Mouse (Mus musculus) monocyte, adult 5-6 weeks (primary cell): ENCODE measurements around the gene Smoc1. TPM values are rescaled to one million over a fixed set of nuclear protein-coding genes. Genes with fewer than 3 reads are reported as not detected.

Source experiments
- ATAC-seq: fragments of 153-309, 156-312 bp; replicated peaks from 2 replicates; pipeline ENCODE4 v1.8.0; 2017; ENCODE audit warnings: mild to moderate bottlenecking; ENCODE audit not compliant: low TSS enrichment, insufficient number of reproducible peaks, severe bottlenecking, poor library complexity, low FRiP score
- total RNA-seq: library from RNA; stranded (forward); fragments of 200-1000, 200-491, 200-594 nt; gene quantifications from 3 replicates; pipeline ENCODE4 v1.2.3, GENCODE M21; 2017

Gene Smoc1
- total RNA-seq, 1 experiment from 2014 or later = 0.19 TPM

- ATAC-seq = no peak
Observed at GRCm38 (mm10) chr12:81146417-81147180, 120.0 kb downstream of the Smoc1 start.

- ATAC-seq = no peak
Observed at GRCm38 (mm10) chr12:81147956-81148355, 121.3 kb downstream of the Smoc1 start.

GRCm38 (mm10) chr12:81150917-81151316 is 124.3 kb downstream of the Smoc1 start:
- no peak for ATAC-seq

GRCm38 (mm10) chr12:81152082-81152481 is 125.5 kb downstream of the Smoc1 start:
- ATAC-seq = no peak

- no peak for ATAC-seq
Observed at GRCm38 (mm10) chr12:81155675-81156074, 129.1 kb downstream of the Smoc1 start.

GRCm38 (mm10) chr12:81156841-81157240 is 130.2 kb downstream of the Smoc1 start:
- ATAC-seq = no peak

GRCm38 (mm10) chr12:81159947-81160346 is 133.3 kb downstream of the Smoc1 start:
- no peak for ATAC-seq

- ATAC-seq = no peak
Observed at GRCm38 (mm10) chr12:81160425-81160824, 133.8 kb downstream of the Smoc1 start.

GRCm38 (mm10) chr12:81160831-81161230 is 134.2 kb downstream of the Smoc1 start:
- no peak for ATAC-seq

- ATAC-seq = no peak
Observed at GRCm38 (mm10) chr12:81161282-81161681, 134.7 kb downstream of the Smoc1 start.

GRCm38 (mm10) chr12:81163131-81163530 is 136.5 kb downstream of the Smoc1 start:
- ATAC-seq = no peak

- no peak for ATAC-seq
Observed at GRCm38 (mm10) chr12:81163566-81163965, 137.0 kb downstream of the Smoc1 start.

GRCm38 (mm10) chr12:81166092-81166491 is 139.5 kb downstream of the Smoc1 start:
- no peak for ATAC-seq

- ATAC-seq = no peak
Observed at GRCm38 (mm10) chr12:81166615-81167014, 140.0 kb downstream of the Smoc1 start.

- ATAC-seq = no peak
Observed at GRCm38 (mm10) chr12:81167142-81167541, 140.5 kb downstream of the Smoc1 start.

GRCm38 (mm10) chr12:81168031-81168430 is 141.4 kb downstream of the Smoc1 start:
- ATAC-seq = no peak

GRCm38 (mm10) chr12:81168494-81168893 is 141.9 kb downstream of the Smoc1 start:
- no peak for ATAC-seq

- ATAC-seq = no peak
Observed at GRCm38 (mm10) chr12:81170076-81170475, 143.5 kb downstream of the Smoc1 start.

- no peak for ATAC-seq
Observed at GRCm38 (mm10) chr12:81173011-81173410, 146.4 kb downstream of the Smoc1 start.

GRCm38 (mm10) chr12:81173893-81174292 is 147.3 kb downstream of the Smoc1 start:
- no peak for ATAC-seq

- no peak for ATAC-seq
Observed at GRCm38 (mm10) chr12:81175252-81175651, 148.6 kb downstream of the Smoc1 start.
